Mouse (Mus musculus) erythroblast, embryonic 14.5 days (primary cell): ENCODE data around the gene Ext2.

Experiments used
- GATA1 ChIP-seq: IDR thresholded peaks from 2 replicates; pipeline ENCODE4 v1.6.1; 2012; ENCODE audit warnings: low read length, inconsistent platforms, mixed read lengths
- TAL1 ChIP-seq: IDR thresholded peaks from 3 replicates; pipeline ENCODE4 v1.6.1; 2012; ENCODE audit warnings: low read length, inconsistent platforms, mixed read lengths

GRCm38 (mm10) chr2:93786175-93786574, 36.2 kb downstream of the Ext2 start:
- no peak for TF ChIP-seq GATA1
- TF ChIP-seq TAL1: no peak
